Mouse (Mus musculus) bone marrow macrophage, adult 2 months (primary cell): ENCODE results near the gene Teddm2. TPM values are rescaled to one million over a fixed set of nuclear protein-coding genes. Genes with fewer than 3 reads are reported as not detected.

Experiments used
- H3K27ac ChIP-seq: 2 replicates; pipeline ENCODE4 v1.5.1; 2012; ENCODE audit warnings: low read depth, low read length; ENCODE audit not compliant: insufficient read depth
- H3K4me1 ChIP-seq: 2 replicates; pipeline ENCODE4 v1.6.1; 2012; ENCODE audit warnings: low read length; ENCODE audit not compliant: control insufficient read depth, insufficient read depth
- H3K4me3 ChIP-seq: 2 replicates; pipeline ENCODE4 v1.5.1; 2012; ENCODE audit warnings: mild to moderate bottlenecking, low read length, moderate library complexity; ENCODE audit not compliant: insufficient read depth
- CTCF ChIP-seq: IDR thresholded peaks from 2 replicates; pipeline ENCODE4 v1.5.1; 2012; ENCODE audit warnings: low read depth, mild to moderate bottlenecking, low read length, moderate library complexity
- POLR2A ChIP-seq: IDR thresholded peaks from 2 replicates; pipeline ENCODE4 v1.6.1; 2012; ENCODE audit warnings: mild to moderate bottlenecking, low read depth, low read length, borderline replicate concordance
- polyA plus RNA-seq: library from polyadenylated mRNA; stranded (reverse); fragments of >200 nt; gene quantifications from 2 replicates; pipeline ENCODE4 v1.2.4, GENCODE M21; 2012; ENCODE audit not compliant: missing spikeins, insufficient read depth, insufficient read length

Gene Teddm2
- polyA plus RNA-seq, result 0.35 and 0.60 TPM in 2 replicates

DNA sequence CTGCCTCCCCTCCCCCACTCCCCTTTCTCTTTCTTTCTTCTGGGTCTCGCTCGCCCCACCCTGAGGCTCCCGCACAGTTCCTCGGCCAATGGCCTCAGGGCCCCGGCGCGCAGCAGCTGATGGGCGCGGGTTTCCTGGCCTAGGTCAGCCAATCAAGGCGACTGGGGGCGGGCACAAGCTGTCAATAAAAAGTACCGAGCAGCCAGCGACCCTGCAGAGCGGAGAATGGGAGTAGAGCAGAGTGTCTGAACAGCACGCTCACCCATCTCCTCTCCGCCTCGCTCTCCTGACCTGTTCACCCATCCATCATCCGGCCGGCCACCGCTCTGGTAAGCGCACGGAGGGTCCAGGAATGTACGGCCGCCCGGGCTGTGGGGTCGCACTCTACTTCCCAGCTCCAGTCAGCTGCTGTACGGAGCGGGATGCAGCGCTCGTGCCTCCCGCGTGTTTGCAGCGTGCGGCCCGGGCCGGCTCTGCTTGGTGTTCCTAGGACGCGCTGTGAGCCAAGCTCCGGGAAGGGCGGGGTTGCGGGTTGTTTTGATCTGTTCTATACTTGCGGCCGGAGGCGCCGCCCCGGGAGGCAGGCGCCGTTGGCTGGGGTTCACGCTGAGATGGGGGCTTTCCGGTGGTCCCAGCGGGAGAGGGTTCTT is at the start of gene Teddm2, which contains the start of gene Glul:
Gene Teddm2, minus strand, starts transcription at position 498 of the 650 bp plus-strand sequence.
Gene Glul, plus strand, starts transcription at position 214 of the 650 bp plus-strand sequence.
- TF ChIP-seq POLR2A (peak; percentile 99), CTCF (no peak)
- Histone ChIP-seq H3K27ac (peak within 1 kb of the TSS; percentile 78), H3K4me1 (peaks cover 11% of the 10 kb centered on the region), H3K4me3 (peak within 1 kb of the TSS; percentile 95)

GRCm38 (mm10) chr1:153947837-153948236 is 47.8 kb upstream of the Teddm2 start:
- H3K4me1 ChIP-seq, result peaks cover 8% of the 10 kb centered on the region
- no peak for TF ChIP-seq POLR2A
- TF ChIP-seq CTCF, result no peak
- H3K27ac ChIP-seq, result no peak overlapping the region
- no peak overlapping the region for H3K4me3 ChIP-seq

GRCm38 (mm10) chr1:153946971-153947370 is 46.9 kb upstream of the Teddm2 start:
- H3K4me1 ChIP-seq, result peaks cover 6% of the 10 kb centered on the region
- no peak overlapping the region for H3K4me3 ChIP-seq
- TF ChIP-seq POLR2A, result no peak
- TF ChIP-seq CTCF, result no peak
- no peak overlapping the region for H3K27ac ChIP-seq

GRCm38 (mm10) chr1:153945181-153945580 is 45.2 kb upstream of the Teddm2 start:
- Histone ChIP-seq H3K4me1 (peaks cover 6% of the 10 kb centered on the region), H3K27ac (no peak overlapping the region), H3K4me3 (no peak overlapping the region)
- no peak for TF ChIP-seq CTCF
- no peak for TF ChIP-seq POLR2A

DNA sequence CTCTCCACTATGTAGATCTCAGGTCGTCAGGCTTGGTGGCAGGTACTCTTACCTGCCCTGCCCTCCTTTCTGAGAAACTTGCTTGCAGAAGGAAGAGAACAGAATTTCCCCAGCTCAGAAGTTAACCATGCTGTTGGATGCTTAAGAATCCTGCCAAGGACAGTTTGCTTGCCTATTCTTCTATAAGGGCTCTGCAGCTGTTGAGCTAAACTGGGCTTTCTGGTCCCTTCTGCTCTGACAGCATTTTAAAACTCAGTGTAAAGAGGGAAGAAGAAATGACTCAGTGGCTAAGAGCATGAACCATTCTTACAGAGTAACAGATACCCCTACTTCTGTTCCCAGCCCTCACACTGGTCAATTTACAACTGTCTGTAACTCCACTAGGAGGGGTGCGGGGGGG is 41.0 kb upstream of the Teddm2 start:
- H3K27ac ChIP-seq, result no peak overlapping the region
- H3K4me3 ChIP-seq, result no peak overlapping the region
- TF ChIP-seq POLR2A (no peak), CTCF (no peak)
- H3K4me1 ChIP-seq, result peaks cover 8% of the 10 kb centered on the region

DNA sequence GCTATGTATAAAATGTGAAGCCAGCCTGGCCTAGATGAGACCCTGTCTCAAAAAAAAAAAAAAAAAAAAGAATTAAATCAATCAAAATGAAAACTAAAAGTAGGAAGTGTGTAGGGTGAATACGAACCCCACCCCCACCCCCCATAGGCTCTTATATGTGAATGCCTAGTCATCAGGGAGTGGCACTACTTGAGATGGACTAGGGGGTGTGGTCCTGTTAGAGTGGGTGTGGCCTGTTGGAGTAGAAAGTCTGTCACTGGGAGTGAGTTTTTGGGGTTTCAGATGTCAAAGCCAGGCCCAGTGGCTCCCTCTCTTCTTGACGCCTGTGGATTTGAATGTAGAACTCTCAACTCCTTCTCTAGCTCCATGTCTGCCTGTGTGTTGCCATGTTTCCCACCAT is 37.0 kb upstream of the Teddm2 start:
- TF ChIP-seq CTCF, result no peak
- no peak for TF ChIP-seq POLR2A
- H3K4me3 ChIP-seq, result no peak overlapping the region
- H3K4me1 ChIP-seq, result peaks cover 2% of the 10 kb centered on the region; the same call in 1 of the 2 replicates
- no peak overlapping the region for H3K27ac ChIP-seq

- Histone ChIP-seq H3K4me3 (no peak overlapping the region), H3K4me1 (peaks cover 2% of the 10 kb centered on the region; the same call in 1 of the 2 replicates), H3K27ac (no peak overlapping the region)
- TF ChIP-seq CTCF, result no peak
- TF ChIP-seq POLR2A, result no peak
Measured at GRCm38 (mm10) chr1:153935844-153936380, 35.9 kb upstream of the Teddm2 start.

- no peak overlapping the region for H3K27ac ChIP-seq
- peaks cover 2% of the 10 kb centered on the region; the same call in 1 of the 2 replicates for H3K4me1 ChIP-seq
- H3K4me3 ChIP-seq, result no peak overlapping the region
- no peak for TF ChIP-seq POLR2A
- no peak for TF ChIP-seq CTCF
Measured at GRCm38 (mm10) chr1:153933772-153934171, 33.7 kb upstream of the Teddm2 start.

DNA sequence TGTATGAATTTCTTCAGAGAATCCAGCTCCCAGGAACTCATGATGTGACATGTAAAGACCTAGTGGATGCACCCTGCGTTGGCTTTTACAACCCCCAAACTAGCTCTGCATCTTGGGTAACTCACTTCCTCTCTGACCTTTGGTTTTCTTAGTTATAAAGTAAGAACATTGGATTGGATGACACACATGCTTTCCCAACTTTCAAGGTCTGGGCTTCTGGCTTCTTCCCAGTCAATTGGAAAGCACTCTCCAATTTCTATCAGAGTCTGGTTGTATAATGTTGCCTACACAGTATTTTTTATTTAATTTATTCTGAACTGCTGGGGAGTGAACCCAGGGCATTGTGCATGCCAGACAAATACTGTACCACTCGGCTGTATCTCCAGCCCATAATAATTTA is 30.4 kb upstream of the Teddm2 start:
- Histone ChIP-seq H3K4me1 (no peaks in the 10 kb centered on the region), H3K4me3 (no peak overlapping the region), H3K27ac (no peak overlapping the region)
- TF ChIP-seq CTCF (no peak), POLR2A (no peak)

GRCm38 (mm10) chr1:153924395-153925385 is 24.7 kb upstream of the Teddm2 start:
- Histone ChIP-seq H3K4me1 (peaks cover 11% of the 10 kb centered on the region), H3K4me3 (no peak overlapping the region), H3K27ac (no peak overlapping the region)
- TF ChIP-seq CTCF (no peak), POLR2A (no peak)
